Comparison of ENCODE assay signal across 8 mouse cellular contexts in the genomic region with DNA sequence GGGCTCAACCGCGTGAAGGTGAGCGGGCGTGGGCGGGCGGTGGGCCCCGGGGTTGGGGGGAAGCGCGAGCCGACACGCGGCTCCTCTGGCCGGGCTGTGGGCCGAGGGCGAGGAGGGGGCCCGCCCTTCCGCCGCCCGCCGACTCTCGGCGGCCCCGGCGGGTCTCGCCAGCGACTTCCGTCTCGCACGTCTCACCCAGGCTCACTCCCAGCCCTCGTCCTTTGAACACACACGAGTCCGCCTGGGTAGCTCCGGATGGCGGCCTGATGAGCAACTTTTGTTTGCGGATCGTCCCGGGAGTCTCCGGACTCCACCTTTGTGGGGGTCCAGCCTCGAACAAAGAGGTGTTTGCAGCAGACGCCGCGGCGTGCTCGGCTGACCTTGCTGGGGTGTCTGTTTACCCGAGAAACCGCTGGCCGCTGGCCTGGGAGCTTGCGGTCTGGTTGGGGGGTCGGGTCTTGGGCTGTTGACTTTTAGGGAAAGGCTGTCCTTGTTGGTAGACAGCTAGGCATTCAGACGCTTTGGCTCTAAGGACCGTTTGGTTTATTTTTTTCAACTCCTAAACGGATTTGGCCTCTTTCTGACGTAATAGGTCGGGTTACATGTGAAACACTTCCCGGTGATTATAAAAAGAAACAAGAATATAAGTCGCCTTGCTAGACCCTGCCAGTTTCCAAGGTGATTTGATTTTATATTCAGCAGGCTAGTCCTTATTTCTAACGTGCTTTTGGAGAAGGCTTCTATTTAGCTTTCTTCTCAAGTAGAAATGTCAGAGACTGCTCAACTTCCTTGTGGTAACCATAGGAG. TPM values are rescaled to one million over a fixed set of nuclear protein-coding genes. Genes with fewer than 3 reads are reported as not detected.
DNase-seq lines count a peak whose midpoint lies in the region; ATAC-seq lines count a peak whose summit lies in the region.

No protein-coding gene starts in this region.

- H3K4me1 ChIP-seq in limb, embryonic 12.5 days (replicated peaks): peaks cover 21% of the 10 kb centered on the region
- H3K4me1 ChIP-seq in midbrain, embryonic 11.5 days (ENCODE audit: control insufficient read depth, insufficient read depth, low read length): peaks cover 14% of the 10 kb centered on the region

- ATAC-seq in erythroid progenitor cell, adult 5-6 weeks (replicated peaks; ENCODE audit: low FRiP score, poor library complexity, severe bottlenecking): peak; percentile 37
- peak; percentile 30 to 50 for ATAC-seq in hematopoietic stem cell, adult 5-6 weeks (replicated peaks in 1 of 2; ENCODE audit: insufficient read depth in 1 of 2, low FRiP score in 2 of 2, low TSS enrichment in 1 of 2, low read depth in 1 of 2, poor library complexity in 2 of 2, severe bottlenecking in 2 of 2)
- ATAC-seq in limb, embryonic 12.5 days (ENCODE audit: insufficient number of reproducible peaks, insufficient read depth, low FRiP score, low TSS enrichment, low read depth): peak; percentile 71
- peak; percentile 83 for ATAC-seq in midbrain, embryonic 11.5 days (ENCODE audit: low FRiP score)

- under 1% methylated on average over 57 of the region's 57 CpGs for WGBS in limb, embryonic 12.5 days
- WGBS in midbrain, embryonic 11.5 days: under 1% methylated on average over 57 of the region's 57 CpGs

- H3K27me3 ChIP-seq in limb, embryonic 12.5 days: no peaks in the 10 kb centered on the region
- no peaks in the 10 kb centered on the region for H3K27me3 ChIP-seq in midbrain, embryonic 11.5 days (ENCODE audit: control insufficient read depth, insufficient read depth, low read length)

- peak overlapping the region; percentile 95 for H3K27ac ChIP-seq in limb, embryonic 12.5 days
- peak overlapping the region; percentile 81 for H3K27ac ChIP-seq in midbrain, embryonic 11.5 days (ENCODE audit: low read depth, low read length)

- H3K4me3 ChIP-seq in limb, embryonic 12.5 days (replicated peaks): peak overlapping the region; percentile 83
- H3K4me3 ChIP-seq in midbrain, embryonic 11.5 days (ENCODE audit: low read depth, low read length): peak overlapping the region; percentile 83

- H3K36me3 ChIP-seq in limb, embryonic 12.5 days: peaks cover 20% of the 10 kb centered on the region
- H3K36me3 ChIP-seq in midbrain, embryonic 11.5 days (ENCODE audit: control insufficient read depth, insufficient read depth, low read length): peaks cover 2% of the 10 kb centered on the region; the same call in 1 of the 2 replicates

- H3K9me3 ChIP-seq in limb, embryonic 12.5 days: no peaks in the 10 kb centered on the region
- H3K9me3 ChIP-seq in midbrain, embryonic 11.5 days (ENCODE audit: control insufficient read depth, low read length): no peaks in the 10 kb centered on the region

- peak overlapping the region; percentile 92 for H3K9ac ChIP-seq in limb, embryonic 12.5 days (replicated peaks)
- H3K9ac ChIP-seq in midbrain, embryonic 11.5 days (ENCODE audit: low read length): peak overlapping the region; percentile 91

- peak; percentile 50 for DNase-seq in kidney, adult 9 months
- DNase-seq in kidney, adult 11 months: no peak
- peak; percentile 54 for DNase-seq in adrenal gland, adult 8-10 months
- peak; percentile 96 for DNase-seq in midbrain, embryonic 11.5 days (ENCODE audit: low spot score, missing footprints)
- DNase-seq in spleen, postnatal 14 days (ENCODE audit: low spot score in 2 of 2): peak; percentile 44 to 55

- H3K4me2 ChIP-seq in limb, embryonic 12.5 days: peak overlapping the region; percentile 89
- H3K4me2 ChIP-seq in midbrain, embryonic 11.5 days: peak overlapping the region; percentile 80

RNA-seq across cellular contexts. Expression of gene Gng5, which starts 0.6 kb away (rescaled TPM):
- 100 to 1,000 TPM; 186 to 235 (median 206) TPM for total RNA-seq in adrenal gland, adult 8-10 months (2022)
- 111 and 119 TPM in 2 replicates for total RNA-seq in erythroid progenitor cell, adult 5-6 weeks (2015; ENCODE audit: low replicate concordance)
- 54.3 and 62.6 TPM in 2 replicates for total RNA-seq in erythroid progenitor cell, adult 5-6 weeks (2017; ENCODE audit: low replicate concordance)
- total RNA-seq in hematopoietic stem cell, adult 5-6 weeks (2017): 135 and 143 TPM in 2 replicates
- polyA plus RNA-seq in limb, embryonic 12.5 days (2016; fragmentation: Nextera tagmentation; extraction: Ambion mirVana): 1,072 and 1,099 TPM in 2 replicates
- 1,083 and 1,090 TPM in 2 replicates for polyA plus RNA-seq in midbrain, embryonic 11.5 days (2014; fragmentation: Nextera tagmentation; extraction: Ambion mirVana)

RNA-seq across cellular contexts. Expression of gene Spata1, which starts 0.7 kb away (rescaled TPM):
- total RNA-seq in adrenal gland, adult 8-10 months (2022): 1 to 10 TPM; 1.2 to 4.7 (median 2.8) TPM
- 2.9 TPM in 1 of 2 replicates, not detected in the other for total RNA-seq in erythroid progenitor cell, adult 5-6 weeks (2015; ENCODE audit: low replicate concordance)
- total RNA-seq in erythroid progenitor cell, adult 5-6 weeks (2017; ENCODE audit: low replicate concordance): 2.2 and 2.5 TPM in 2 replicates
- total RNA-seq in hematopoietic stem cell, adult 5-6 weeks (2017): 13.7 and 25.0 TPM in 2 replicates
- polyA plus RNA-seq in limb, embryonic 12.5 days (2016; fragmentation: Nextera tagmentation; extraction: Ambion mirVana): 7.9 and 8.7 TPM in 2 replicates
- polyA plus RNA-seq in midbrain, embryonic 11.5 days (2014; fragmentation: Nextera tagmentation; extraction: Ambion mirVana): 3.4 and 7.7 TPM in 2 replicates

RNA-seq across cellular contexts. Expression of gene Rpf1, which starts 21.0 kb away (rescaled TPM):
- total RNA-seq in adrenal gland, adult 8-10 months (2022): 10 to 100 TPM; 25.5 to 34.4 (median 31.9) TPM
- total RNA-seq in erythroid progenitor cell, adult 5-6 weeks (2015; ENCODE audit: low replicate concordance): 28.1 and 44.0 TPM in 2 replicates
- total RNA-seq in erythroid progenitor cell, adult 5-6 weeks (2017; ENCODE audit: low replicate concordance): 23.9 and 25.3 TPM in 2 replicates
- 78.9 and 88.2 TPM in 2 replicates for total RNA-seq in hematopoietic stem cell, adult 5-6 weeks (2017)
- polyA plus RNA-seq in limb, embryonic 12.5 days (2016; fragmentation: Nextera tagmentation; extraction: Ambion mirVana): 62.9 and 66.1 TPM in 2 replicates
- 80.6 and 81.5 TPM in 2 replicates for polyA plus RNA-seq in midbrain, embryonic 11.5 days (2014; fragmentation: Nextera tagmentation; extraction: Ambion mirVana)

RNA-seq across cellular contexts. Expression of gene Ctbs, which starts 50.6 kb away (rescaled TPM):
- 10 to 100 TPM in 3 of 4 experiments, 1 to 10 TPM in 1; 10.0 to 15.2 (median 12.8) TPM for total RNA-seq in adrenal gland, adult 8-10 months (2022)
- total RNA-seq in erythroid progenitor cell, adult 5-6 weeks (2015; ENCODE audit: low replicate concordance): 4.3 and 5.4 TPM in 2 replicates
- 0.53 and 0.64 TPM in 2 replicates for total RNA-seq in erythroid progenitor cell, adult 5-6 weeks (2017; ENCODE audit: low replicate concordance)
- 10.2 and 12.3 TPM in 2 replicates for total RNA-seq in hematopoietic stem cell, adult 5-6 weeks (2017)
- 6.4 and 7.2 TPM in 2 replicates for polyA plus RNA-seq in limb, embryonic 12.5 days (2016; fragmentation: Nextera tagmentation; extraction: Ambion mirVana)
- 5.8 and 6.6 TPM in 2 replicates for polyA plus RNA-seq in midbrain, embryonic 11.5 days (2014; fragmentation: Nextera tagmentation; extraction: Ambion mirVana)
